Mouse (Mus musculus): ENCODE measurements around the gene Fiz1. TPM values are rescaled to one million over a fixed set of nuclear protein-coding genes. Genes with fewer than 3 reads are reported as not detected.

Gene Fiz1
- polyA plus RNA-seq, 1 experiment = 79.3 TPM

DNA sequence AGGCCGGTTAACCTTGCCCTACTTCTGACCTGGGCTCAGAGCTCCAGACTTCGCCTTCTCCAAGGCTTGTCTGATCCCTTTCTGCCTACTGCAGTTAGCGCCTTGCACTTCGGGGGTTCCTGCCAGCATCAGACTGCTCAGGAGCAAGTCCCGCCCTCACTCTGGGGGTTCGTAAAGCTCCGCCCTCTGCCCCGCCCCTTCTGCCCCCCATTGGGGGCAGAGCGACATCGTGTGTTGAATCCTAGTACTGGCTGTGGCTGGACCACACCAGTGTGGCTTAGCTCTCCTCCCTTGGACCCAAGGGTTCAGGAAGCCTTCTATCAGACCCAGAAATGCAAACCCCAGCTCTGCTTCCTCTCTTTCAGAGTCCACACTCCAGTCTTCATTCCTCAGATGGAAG is 50.2 kb downstream of the Fiz1 start, which contains the start of gene Sbk2:
Gene Sbk2 (minus strand): TSS at position 135 of the 400 bp plus-strand sequence.
- Histone ChIP-seq H3K4me3 (ENCODE audit: control insufficient read depth, insufficient read depth, low read length) (no peak within 1 kb of the TSS), H3K4me1 (replicated peaks; ENCODE audit: control insufficient read depth, insufficient read depth, low read length) (peaks cover 4% of the 10 kb centered on the region; the same call in 1 of the 2 replicates), H3K36me3 (ENCODE audit: control insufficient read depth, insufficient read depth, low read length) (no peaks in the 10 kb centered on the region), H3K27ac (ENCODE audit: control insufficient read depth, insufficient read depth, low read length) (no peak within 1 kb of the TSS), H3K27me3 (ENCODE audit: control insufficient read depth, insufficient read depth, low read length) (no peaks in the 10 kb centered on the region)
- TF ChIP-seq POLR2A (IDR thresholded peaks at IDR 0.05; ENCODE audit: control insufficient read depth, extremely low read depth, insufficient read depth, low read length, poor library complexity) (no peak), CTCF (IDR thresholded peaks at IDR 0.05; ENCODE audit: borderline replicate concordance, control insufficient read depth, extremely low read depth, insufficient read depth, low read length, poor library complexity) (peak; percentile 69; the same call in 1 of the 2 replicates)
- WGBS = 3% methylated on average over 10 of the region's 10 CpGs
- DNase-seq = peak; percentile 86

DNA sequence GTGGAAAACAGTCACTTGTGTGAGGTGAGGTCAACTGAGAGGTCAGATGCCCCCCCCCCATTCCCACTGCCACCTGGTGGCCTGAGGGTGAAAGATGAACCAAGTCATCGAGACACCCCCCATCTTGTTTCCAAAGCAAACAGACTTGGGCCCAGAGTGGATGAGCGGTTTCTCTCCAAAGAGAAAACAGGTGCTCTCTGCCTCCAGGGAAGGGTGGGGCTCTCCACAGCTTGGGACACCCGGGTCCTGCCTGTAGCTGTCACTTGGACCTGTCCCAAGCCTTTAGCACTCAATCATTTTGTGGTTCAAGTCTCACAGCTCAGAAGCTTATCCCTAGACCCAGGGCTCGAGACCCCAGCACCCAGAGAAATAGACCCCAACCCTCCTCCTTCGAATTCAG is 51.0 kb downstream of the Fiz1 start:
- Histone ChIP-seq H3K36me3 (ENCODE audit: control insufficient read depth, insufficient read depth, low read length) (no peaks in the 10 kb centered on the region), H3K4me3 (ENCODE audit: control insufficient read depth, insufficient read depth, low read length) (no peak overlapping the region), H3K27me3 (ENCODE audit: control insufficient read depth, insufficient read depth, low read length) (no peaks in the 10 kb centered on the region), H3K4me1 (replicated peaks; ENCODE audit: control insufficient read depth, insufficient read depth, low read length) (peaks cover 4% of the 10 kb centered on the region; the same call in 1 of the 2 replicates), H3K27ac (ENCODE audit: control insufficient read depth, insufficient read depth, low read length) (no peak overlapping the region)
- no peak for TF ChIP-seq CTCF (IDR thresholded peaks at IDR 0.05; ENCODE audit: borderline replicate concordance, control insufficient read depth, extremely low read depth, insufficient read depth, low read length, poor library complexity)
- 77% methylated on average over 5 of the region's 5 CpGs for WGBS
- no peak for DNase-seq

DNA sequence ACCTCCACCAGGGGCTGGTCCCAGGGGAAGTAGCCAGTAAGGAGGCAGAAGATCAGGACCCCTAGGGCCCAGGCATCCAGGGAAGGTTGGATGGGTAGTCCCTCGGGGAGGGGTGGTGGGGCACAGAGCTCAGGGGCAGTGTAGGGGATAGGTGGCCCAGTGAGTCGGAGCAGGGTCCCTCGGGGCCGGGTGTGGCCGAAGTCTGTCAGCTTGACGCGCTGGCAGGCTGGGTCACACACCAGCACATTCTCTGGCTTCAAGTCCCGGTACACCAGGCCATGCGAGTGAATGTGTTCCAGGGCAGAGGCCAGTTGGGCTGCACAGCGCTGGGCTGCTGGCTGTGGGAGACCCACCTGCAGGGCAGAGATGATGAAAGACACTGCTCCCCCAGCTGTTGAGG is 57.1 kb downstream of the Fiz1 start:
- TF ChIP-seq POLR2A (IDR thresholded peaks at IDR 0.05; ENCODE audit: control insufficient read depth, extremely low read depth, insufficient read depth, low read length, poor library complexity) (no peak), CTCF (IDR thresholded peaks at IDR 0.05; ENCODE audit: borderline replicate concordance, control insufficient read depth, extremely low read depth, insufficient read depth, low read length, poor library complexity) (no peak)
- DNase-seq = no peak
- H3K27ac ChIP-seq (ENCODE audit: control insufficient read depth, insufficient read depth, low read length) = no peak overlapping the region
- H3K36me3 ChIP-seq (ENCODE audit: control insufficient read depth, insufficient read depth, low read length) = no peaks in the 10 kb centered on the region
- no peaks in the 10 kb centered on the region for H3K27me3 ChIP-seq (ENCODE audit: control insufficient read depth, insufficient read depth, low read length)
- no peaks in the 10 kb centered on the region for H3K4me1 ChIP-seq (replicated peaks; ENCODE audit: control insufficient read depth, insufficient read depth, low read length)
- no peak overlapping the region for H3K4me3 ChIP-seq (ENCODE audit: control insufficient read depth, insufficient read depth, low read length)
- 96% methylated on average over 10 of the region's 10 CpGs for WGBS

Other genes with a start within 250 kb of the Fiz1 start
- 0.11 TPM in 1 of 2 replicates, not detected in the other for gene Fam71e2, start 243.4 kb downstream of the Fiz1 start, polyA plus RNA-seq (2012; rRNA removed)
- 0.13 and 0.32 TPM in 2 replicates for gene Il11, start 231.8 kb downstream of the Fiz1 start, polyA plus RNA-seq (2012; rRNA removed)
- gene Tmem190, start 231.8 kb downstream of the Fiz1 start, polyA plus RNA-seq (2012; rRNA removed) = not detected in 2 replicates
- gene Tmem238, start 225.0 kb downstream of the Fiz1 start, polyA plus RNA-seq (2012; rRNA removed) = 18.1 and 23.5 TPM in 2 replicates
- gene Rpl28, start 221.8 kb downstream of the Fiz1 start, polyA plus RNA-seq (2012; rRNA removed) = 367 and 512 TPM in 2 replicates
- 970 and 1,071 TPM in 2 replicates for gene Ube2s, start 202.1 kb downstream of the Fiz1 start, polyA plus RNA-seq (2012; rRNA removed)
- 0.48 and 0.74 TPM in 2 replicates for gene Shisa7, start 170.0 kb downstream of the Fiz1 start, polyA plus RNA-seq (2012; rRNA removed)
- gene Isoc2b, start 144.4 kb downstream of the Fiz1 start, polyA plus RNA-seq (2012; rRNA removed) = 21.8 and 23.6 TPM in 2 replicates
- gene Isoc2a, start 137.5 kb downstream of the Fiz1 start, polyA plus RNA-seq (2012; rRNA removed) = 20.3 and 20.5 TPM in 2 replicates
- 0.15 and 0.17 TPM in 2 replicates for gene Gm36210, start 108.2 kb downstream of the Fiz1 start, polyA plus RNA-seq (2012; rRNA removed)
- 40.2 and 51.2 TPM in 2 replicates for gene Zfp628, start 99.5 kb downstream of the Fiz1 start, polyA plus RNA-seq (2012; rRNA removed)
- 4.4 and 5.9 TPM in 2 replicates for gene Nat14, start 92.7 kb downstream of the Fiz1 start, polyA plus RNA-seq (2012; rRNA removed)
- 1.0 and 1.1 TPM in 2 replicates for gene Ssc5d, start 88.9 kb downstream of the Fiz1 start, polyA plus RNA-seq (2012; rRNA removed)
- 1.5 and 5.4 TPM in 2 replicates for gene Sbk2, start 50.3 kb downstream of the Fiz1 start, polyA plus RNA-seq (2012; rRNA removed)
- gene Sbk3, start 43.5 kb downstream of the Fiz1 start, polyA plus RNA-seq (2012; rRNA removed) = 0.36 and 3.7 TPM in 2 replicates
- 125 and 133 TPM in 2 replicates for gene Zfp579, start 18.5 kb downstream of the Fiz1 start, polyA plus RNA-seq (2012; rRNA removed)
- 52.2 and 54.6 TPM in 2 replicates for gene Zfp524, start 282 bp downstream of the Fiz1 start, polyA plus RNA-seq (2012; rRNA removed)
- not detected in 2 replicates for gene Gm44973, start 799 bp upstream of the Fiz1 start, polyA plus RNA-seq (2012; rRNA removed)
- gene Zfp865, start 5.7 kb upstream of the Fiz1 start, polyA plus RNA-seq (2012; rRNA removed) = 105 and 120 TPM in 2 replicates
- 0.52 and 0.97 TPM in 2 replicates for gene Ccdc106, start 5.9 kb upstream of the Fiz1 start, polyA plus RNA-seq (2012; rRNA removed)
- not detected in 2 replicates for gene 4632433K11Rik, start 19.4 kb upstream of the Fiz1 start, polyA plus RNA-seq (2012; rRNA removed)
- 5.2 and 6.3 TPM in 2 replicates for gene Zfp784, start 23.7 kb upstream of the Fiz1 start, polyA plus RNA-seq (2012; rRNA removed)
- 29.9 and 42.3 TPM in 2 replicates for gene Zfp580, start 36.8 kb upstream of the Fiz1 start, polyA plus RNA-seq (2012; rRNA removed)
- 437 and 438 TPM in 2 replicates for gene U2af2, start 47.4 kb upstream of the Fiz1 start, polyA plus RNA-seq (2012; rRNA removed)
- gene Epn1, start 65.5 kb upstream of the Fiz1 start, polyA plus RNA-seq (2012; rRNA removed) = 230 and 280 TPM in 2 replicates
- gene Rfpl4, start 102.3 kb upstream of the Fiz1 start, polyA plus RNA-seq (2012; rRNA removed) = not detected in 2 replicates
- 0.17 and 0.39 TPM in 2 replicates for gene Rasl2-9, start 111.3 kb upstream of the Fiz1 start, polyA plus RNA-seq (2012; rRNA removed)
- not detected in 2 replicates for gene Vmn1r55, start 135.0 kb upstream of the Fiz1 start, polyA plus RNA-seq (2012; rRNA removed)
- gene Vmn1r56, start 182.1 kb upstream of the Fiz1 start, polyA plus RNA-seq (2012; rRNA removed) = not detected in 2 replicates
- not detected in 2 replicates for gene Vmn1r57, start 203.8 kb upstream of the Fiz1 start, polyA plus RNA-seq (2012; rRNA removed)

Data from thymus, adult 2 months (tissue).